Mouse (Mus musculus): ENCODE data around the gene Slc35a1. TPM values are rescaled to one million over a fixed set of nuclear protein-coding genes. Genes with fewer than 3 reads are reported as not detected.

Slc35a1 gene
- total and polyA plus RNA-seq, 3 experiments, result 24.3 to 26.0 TPM; not detected in 1

- TF ChIP-seq EP300 (IDR thresholded peaks at IDR 0.05; ENCODE audit: low read depth in 1 of 2, low read length in 2 of 2) (no peak), MEF2A (IDR thresholded peaks at IDR 0.05; ENCODE audit: extremely low read depth, insufficient replicate concordance, low read depth, low read length, poor library complexity, severe bottlenecking) (no peak), TBP (IDR thresholded peaks at IDR 0.05; ENCODE audit: low read depth, low read length) (peak; percentile 84), USF1 (IDR thresholded peaks at IDR 0.05; ENCODE audit: low read depth, low read length) (no peak), ZKSCAN1 (IDR thresholded peaks at IDR 0.05; ENCODE audit: low read depth, low read length) (no peak), BHLHE40 (IDR thresholded peaks at IDR 0.05; ENCODE audit: borderline replicate concordance, low read depth, low read length) (no peak), ETS1 (IDR thresholded peaks at IDR 0.05; ENCODE audit: low read depth, low read length) (no peak), MYB (IDR thresholded peaks at IDR 0.05; ENCODE audit: low read depth, low read length) (no peak), CHD1 (IDR thresholded peaks at IDR 0.05; ENCODE audit: low read depth, low read length) (peak; percentile 86; the same call in 1 of the 2 replicates)
Measured at GRCm38 (mm10) chr4:34614630-34615094, 72.6 kb downstream of the Slc35a1 start, which contains the start of the genes Orc3 and Rars2 (continued).

DNA sequence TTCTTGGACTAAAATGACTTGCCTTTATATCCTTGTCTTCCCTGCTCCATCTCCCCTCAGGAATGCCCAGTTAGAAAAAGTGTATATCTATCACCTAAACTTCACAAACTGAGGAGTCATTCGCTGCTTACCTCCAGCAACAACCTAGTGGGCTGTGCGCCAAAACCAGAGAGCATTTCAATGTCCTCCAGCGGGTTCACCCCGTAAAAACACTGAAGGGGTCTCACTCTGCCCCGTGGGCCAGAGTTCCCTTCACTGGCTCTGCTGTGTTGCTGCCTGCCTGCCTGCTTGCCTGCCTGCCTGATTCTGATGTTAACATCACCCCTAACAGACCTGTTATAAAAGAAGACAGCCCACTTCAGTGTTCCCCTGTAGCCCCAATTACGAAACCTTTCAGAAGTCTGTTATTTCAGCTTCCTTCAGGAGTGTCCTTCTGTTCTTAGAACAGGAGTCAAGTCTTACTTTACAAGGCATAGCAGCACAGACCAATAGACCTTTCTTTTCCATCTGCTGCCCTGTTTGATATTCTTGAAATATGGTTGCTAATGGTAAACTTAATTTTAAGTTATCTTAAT lies 73.6 kb downstream of the Slc35a1 start:
- Histone ChIP-seq H3K9ac (ENCODE audit: control insufficient read depth, low read depth, low read length, poor library complexity, severe bottlenecking) (peak overlapping the region; percentile 93), H3K27ac (ENCODE audit: control insufficient read depth, low read depth, low read length) (no peak overlapping the region), H3K4me3 (ENCODE audit: control insufficient read depth in 1 of 2, insufficient read depth in 1 of 2, low read depth in 2 of 2, low read length in 2 of 2) (peak overlapping the region; percentile 86 to 95), H3K36me3 (ENCODE audit: control insufficient read depth in 1 of 2, insufficient read depth in 2 of 2, low read length in 2 of 2) (peaks cover 12 to 13% of the 10 kb centered on the region in 2 experiments), H3K79me2 (ENCODE audit: control insufficient read depth, insufficient read depth, low read length, poor library complexity) (peaks cover 32% of the 10 kb centered on the region), H3K27me3 (ENCODE audit: control insufficient read depth in 1 of 2, insufficient read depth in 2 of 2, low read length in 2 of 2) (no peaks in the 10 kb centered on the region), H3K4me1 (ENCODE audit: control insufficient read depth in 1 of 2, insufficient read depth in 2 of 2, low read length in 2 of 2) (peaks cover 3 to 9% of the 10 kb centered on the region in 2 experiments; a peak in 3 of 4 replicates), H3K9me3 (replicated peaks; ENCODE audit: insufficient read depth, low read length) (no peaks in the 10 kb centered on the region)
- peak; percentile 56 for DNase-seq (ENCODE audit: low read depth, low spot score)
- TF ChIP-seq JUND (IDR thresholded peaks at IDR 0.05; ENCODE audit: low read depth, low read length) (no peak), RAD21 (IDR thresholded peaks at IDR 0.05; ENCODE audit: low read depth, low read length) (no peak), TBP (IDR thresholded peaks at IDR 0.05; ENCODE audit: low read depth, low read length) (no peak), MXI1 (IDR thresholded peaks at IDR 0.05; ENCODE audit: low read depth, low read length) (no peak), EP300 (IDR thresholded peaks at IDR 0.05; ENCODE audit: low read depth in 1 of 2, low read length in 2 of 2) (no peak), CHD2 (IDR thresholded peaks at IDR 0.05; ENCODE audit: low read length) (no peak), HCFC1 (IDR thresholded peaks at IDR 0.05; ENCODE audit: low read depth, low read length) (no peak), UBTF (IDR thresholded peaks at IDR 0.05; ENCODE audit: borderline replicate concordance, insufficient read depth, low read depth, low read length) (no peak), POLR2A (IDR thresholded peaks at IDR 0.05; ENCODE audit: control insufficient read depth in 1 of 2, insufficient read depth in 1 of 2, low read depth in 1 of 2, low read length in 2 of 2, poor library complexity in 1 of 2) (no peak), CTCF (IDR thresholded peaks at IDR 0.05 in 2 of 3, conservative IDR thresholded peaks at IDR 0.05 in 1 of 3; ENCODE audit: control insufficient read depth in 1 of 3, insufficient read depth in 1 of 3, low read depth in 2 of 3, low read length in 3 of 3, poor library complexity in 1 of 3, severe bottlenecking in 1 of 3) (no peak), MAX (IDR thresholded peaks at IDR 0.05; ENCODE audit: low read length) (no peak), MYC (IDR thresholded peaks at IDR 0.05; ENCODE audit: low read depth, low read length) (no peak), POLR2AphosphoS2 (IDR thresholded peaks at IDR 0.05; ENCODE audit: low read length) (no peak), NRF1 (IDR thresholded peaks at IDR 0.05; ENCODE audit: insufficient read depth, low read depth, low read length, poor library complexity, severe bottlenecking) (no peak)

Other genes starting within 250 kb of the Slc35a1 start
- gene Akirin2, start 136.5 kb downstream of the Slc35a1 start, total RNA-seq (2012; rRNA removed), result 23.4 and 28.5 TPM in 2 replicates
- 10 to 100 TPM in 1 of 2 experiments, not detected in 1; 45.8 TPM for gene Akirin2, start 136.5 kb downstream of the Slc35a1 start, polyA plus RNA-seq (2012; ENCODE audit: insufficient read depth in 1 of 2, insufficient read length in 2 of 2, low read depth in 1 of 2, low replicate concordance in 2 of 2, missing spikeins in 1 of 2)
- gene Orc3, start 72.5 kb downstream of the Slc35a1 start, total RNA-seq (2012; rRNA removed), result 48.0 and 54.5 TPM in 2 replicates
- gene Orc3, start 72.5 kb downstream of the Slc35a1 start, polyA plus RNA-seq (2012; ENCODE audit: insufficient read depth in 1 of 2, insufficient read length in 2 of 2, low read depth in 1 of 2, low replicate concordance in 2 of 2, missing spikeins in 1 of 2), result 10 to 100 TPM in 1 of 2 experiments, not detected in 1; 74.2 TPM
- gene Rars2, start 72.5 kb downstream of the Slc35a1 start, total RNA-seq (2012; rRNA removed), result 45.3 and 47.7 TPM in 2 replicates
- 10 to 100 TPM in 1 of 2 experiments, not detected in 1; 60.3 TPM for gene Rars2, start 72.5 kb downstream of the Slc35a1 start, polyA plus RNA-seq (2012; ENCODE audit: insufficient read depth in 1 of 2, insufficient read length in 2 of 2, low read depth in 1 of 2, low replicate concordance in 2 of 2, missing spikeins in 1 of 2)
- gene Cfap206, start 42.8 kb upstream of the Slc35a1 start, total RNA-seq (2012; rRNA removed), result not detected in 2 replicates
- not detected for gene Cfap206, start 42.8 kb upstream of the Slc35a1 start, polyA plus RNA-seq (2012; ENCODE audit: insufficient read depth in 1 of 2, insufficient read length in 2 of 2, low read depth in 1 of 2, low replicate concordance in 2 of 2, missing spikeins in 1 of 2)
- gene Gm136, start 68.8 kb upstream of the Slc35a1 start, total RNA-seq (2012; rRNA removed), result not detected in 2 replicates
- not detected for gene Gm136, start 68.8 kb upstream of the Slc35a1 start, polyA plus RNA-seq (2012; ENCODE audit: insufficient read depth in 1 of 2, insufficient read length in 2 of 2, low read depth in 1 of 2, low replicate concordance in 2 of 2, missing spikeins in 1 of 2)
- gene Smim8, start 91.0 kb upstream of the Slc35a1 start, total RNA-seq (2012; rRNA removed), result 8.5 and 9.8 TPM in 2 replicates
- 1 to 10 TPM in 1 of 2 experiments, not detected in 1; 8.1 TPM for gene Smim8, start 91.0 kb upstream of the Slc35a1 start, polyA plus RNA-seq (2012; ENCODE audit: insufficient read depth in 1 of 2, insufficient read length in 2 of 2, low read depth in 1 of 2, low replicate concordance in 2 of 2, missing spikeins in 1 of 2)
- gene Zfp292, start 195.5 kb upstream of the Slc35a1 start, total RNA-seq (2012; rRNA removed), result 9.8 and 14.3 TPM in 2 replicates
- 10 to 100 TPM; 16.8 to 19.4 TPM for gene Zfp292, start 195.5 kb upstream of the Slc35a1 start, polyA plus RNA-seq (2012; ENCODE audit: insufficient read depth in 1 of 2, insufficient read length in 2 of 2, low read depth in 1 of 2, low replicate concordance in 2 of 2, missing spikeins in 1 of 2)
- not detected in 2 replicates for gene Cga, start 206.3 kb upstream of the Slc35a1 start, total RNA-seq (2012; rRNA removed)
- not detected for gene Cga, start 206.3 kb upstream of the Slc35a1 start, polyA plus RNA-seq (2012; ENCODE audit: insufficient read depth in 1 of 2, insufficient read length in 2 of 2, low read depth in 1 of 2, low replicate concordance in 2 of 2, missing spikeins in 1 of 2)